Comparison of ENCODE assay signal across 8 mouse cellular contexts in the genomic region with DNA sequence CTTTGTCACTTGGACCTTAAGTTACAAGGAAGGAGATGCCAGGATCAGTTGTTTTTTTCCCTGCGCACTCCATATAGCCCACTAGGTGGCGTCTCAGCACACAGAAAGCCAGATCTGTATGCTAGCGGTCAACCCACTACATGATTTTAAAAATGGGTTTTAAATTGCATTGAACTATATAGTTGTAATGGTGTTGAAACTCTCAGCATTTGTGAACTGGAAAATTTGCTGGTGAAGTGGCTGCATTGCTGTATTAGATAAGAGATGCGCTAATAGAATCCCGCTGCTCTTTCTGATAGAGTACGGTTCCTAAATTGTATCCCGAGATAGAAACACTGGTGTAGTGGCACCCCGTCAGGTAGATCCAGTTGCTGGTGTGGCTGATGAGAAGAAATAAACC.
A peak's percentile ranks its signal among the peaks of the same experiment; 100 is the strongest.
DNase-seq lines count a peak whose midpoint lies in the region; ATAC-seq lines count a peak whose summit lies in the region.

No protein-coding gene starts in this region.

- DNase-seq in adrenal gland, adult (ENCODE audit: inconsistent age in 2 of 2, low spot score in 1 of 2), result peak; percentile 61 to 92
- DNase-seq in cerebellum, adult 8-10 months, result peak; percentile 74
- DNase-seq in forelimb bud, embryonic 11.5 days (ENCODE audit: low read depth, low spot score), result peak; percentile 73
- peak; percentile 73 to 86 for DNase-seq in layer of hippocampus, postnatal 14 days (ENCODE audit: low spot score in 2 of 2)
- peak; percentile 31 to 66 for DNase-seq in lung, postnatal 4 days
- peak; percentile 55 to 63 for DNase-seq in right cerebral cortex, postnatal 36 days (ENCODE audit: low spot score in 2 of 2)
- DNase-seq in T-cell, adult 2 months (ENCODE audit: low spot score), result no peak

- no peak overlapping the region for H3K27ac ChIP-seq in hindbrain, embryonic 12.5 days

- H3K27me3 ChIP-seq in hindbrain, embryonic 12.5 days, result peaks cover 27% of the 10 kb centered on the region

- H3K9me3 ChIP-seq in hindbrain, embryonic 12.5 days (replicated peaks), result no peaks in the 10 kb centered on the region

- peak; percentile 52; the same call in 1 of the 2 replicates for ATAC-seq in hindbrain, embryonic 12.5 days (ENCODE audit: low FRiP score)

- H3K4me2 ChIP-seq in hindbrain, embryonic 12.5 days (replicated peaks), result peak overlapping the region; percentile 46

- peaks cover 8% of the 10 kb centered on the region for H3K4me1 ChIP-seq in hindbrain, embryonic 12.5 days

- no peak overlapping the region for H3K4me3 ChIP-seq in hindbrain, embryonic 12.5 days

- no peak overlapping the region for H3K9ac ChIP-seq in hindbrain, embryonic 12.5 days

- WGBS in hindbrain, embryonic 12.5 days, result 35% methylated on average over 8 of the region's 8 CpGs

- no peaks in the 10 kb centered on the region for H3K36me3 ChIP-seq in hindbrain, embryonic 12.5 days
